Mouse (Mus musculus) liver, embryonic 14.5 days (tissue): ENCODE results near the gene Lrp8. TPM values are rescaled to one million over a fixed set of nuclear protein-coding genes. Genes with fewer than 3 reads are reported as not detected.
A peak's percentile ranks its signal among the peaks of the same experiment; 100 is the strongest.

Experiments
- ATAC-seq: fragments of 200-750 bp; cut with Nextera tagmentation; 2 replicates; pipeline ENCODE4 v1.8.0; 2017; ENCODE audit warnings: moderate number of reproducible peaks, mild to moderate bottlenecking, moderate library complexity; ENCODE audit not compliant: insufficient read depth
- DNase-seq, 3 experiments: peaks; one replicate each; pipeline ENCODE4 v3.0.0-alpha.2; 2012 to 2013; ENCODE audit warnings: low read depth in 3 of 3, low spot score in 3 of 3
- H3K27ac ChIP-seq: fragments of 300-500 bp; sonication (generic); 2 replicates; pipeline ENCODE4 v1.5.1; 2014; ENCODE audit warnings: moderate library complexity, mild to moderate bottlenecking, control low read depth, inconsistent platforms
- H3K27me3 ChIP-seq: fragments of 300-500 bp; sonication (generic); 2 replicates; pipeline ENCODE4 v1.6.1; 2014; ENCODE audit warnings: mild to moderate bottlenecking, low read length, moderate library complexity; ENCODE audit not compliant: control insufficient read depth, insufficient read depth
- H3K36me3 ChIP-seq: fragments of 300-500 bp; sonication (generic); replicated peaks from 2 replicates; pipeline ENCODE4 v1.6.1; 2014; ENCODE audit warnings: low read depth; ENCODE audit not compliant: control insufficient read depth, insufficient read depth
- H3K4me1 ChIP-seq, 2 experiments: fragments of 200-500 bp in 1 of 2; fragments of 300-500 bp in 1 of 2; sonication (generic) in 1 of 2; replicated peaks; 2 replicates each; pipeline ENCODE4 v1.6.1; 2012 to 2014; ENCODE audit warnings: antibody characterized with exemption in 1 of 2, inconsistent platforms in 1 of 2, low read length in 1 of 2; ENCODE audit not compliant: control insufficient read depth in 2 of 2, insufficient read depth in 2 of 2
- H3K4me2 ChIP-seq: fragments of 300-500 bp; sonication (generic); 2 replicates; pipeline ENCODE4 v1.6.1; 2014; ENCODE audit warnings: low read depth, mild to moderate bottlenecking, control low read depth, moderate library complexity
- H3K4me3 ChIP-seq, 2 experiments: fragments of 200-500 bp in 1 of 2; fragments of 300-500 bp in 1 of 2; sonication (generic) in 1 of 2; 2 replicates each; pipeline ENCODE4 v1.5.1; 2012 to 2014; ENCODE audit warnings: low read depth in 2 of 2, low read length in 2 of 2, mild to moderate bottlenecking in 2 of 2, control low read depth in 1 of 2, inconsistent platforms in 1 of 2, moderate library complexity in 1 of 2; ENCODE audit not compliant: insufficient read depth in 1 of 2
- H3K9ac ChIP-seq: fragments of 300-500 bp; sonication (generic); replicated peaks from 2 replicates; pipeline ENCODE4 v1.6.1; 2014; ENCODE audit warnings: mild to moderate bottlenecking, control low read depth, moderate library complexity
- H3K9me3 ChIP-seq: fragments of 300-500 bp; sonication (generic); 2 replicates; pipeline ENCODE4 v1.6.1; 2016; ENCODE audit warnings: low read length, mixed read lengths; ENCODE audit not compliant: control insufficient read depth
- CTCF ChIP-seq: IDR thresholded peaks from 2 replicates; pipeline ENCODE4 v1.5.1; 2016; ENCODE audit warnings: antibody characterized with exemption, low read depth, control low read depth
- EP300 ChIP-seq: IDR thresholded peaks from 2 replicates; pipeline ENCODE4 v1.6.1; 2016; ENCODE audit warnings: antibody characterized with exemption, low read depth
- WGBS: fragments of 180-500 bp; shearing (Covaris S2); extraction: QIAGEN DNeasy Blood & Tissue Kit; methylation state at CpG from one replicate; pipeline ENCODE4 v1.1.7; 2014; ENCODE audit not compliant: insufficient replicate concordance; 5-methylcytosine and 5-hydroxymethylcytosine counted together
- polyA plus RNA-seq, 2 experiments: library from polyadenylated mRNA; depleted of rRNA in 1 of 2; stranded (reverse) in 1 of 2; unstranded in 1 of 2; fragments of >200 nt; fragmentation: Nextera tagmentation in 1 of 2; extraction: Ambion mirVana in 1 of 2; gene quantifications; 2 replicates each; pipeline versions ENCODE4 v1.2.1 to v1.2.3; 2012 to 2014

The Lrp8 gene
- polyA plus RNA-seq, 2 experiments: 1.8 to 4.3 TPM

DNA sequence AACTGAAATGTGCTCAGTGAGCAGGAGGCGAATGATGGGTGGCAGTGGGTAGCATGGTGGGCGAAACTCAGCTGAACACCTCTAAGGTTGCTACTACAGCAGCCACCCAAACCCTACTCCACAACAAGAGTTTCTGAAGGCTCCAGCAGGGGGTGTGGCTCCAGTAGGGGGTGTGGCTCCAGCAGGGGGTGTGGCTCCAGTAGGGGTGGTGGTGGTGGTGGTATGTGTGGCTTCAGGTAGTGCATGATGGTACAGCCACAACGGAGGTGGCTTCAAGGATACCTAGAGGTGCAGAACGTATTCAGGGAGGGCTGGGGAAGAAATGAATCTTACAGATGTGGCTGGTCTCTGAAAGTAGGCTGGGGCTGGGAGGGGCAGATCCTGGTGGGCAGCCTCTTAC, 5.7 kb downstream of the Lrp8 start:
- ATAC-seq: no peak
- DNase-seq: no peak
- 31% methylated on average over 4 of the region's 4 CpGs for WGBS
- Histone ChIP-seq H3K4me1 (peaks cover 16 to 24% of the 10 kb centered on the region in 2 experiments), H3K27ac (no peak overlapping the region), H3K9ac (no peak overlapping the region), H3K36me3 (no peaks in the 10 kb centered on the region), H3K4me2 (no peak overlapping the region), H3K9me3 (no peaks in the 10 kb centered on the region), H3K27me3 (no peaks in the 10 kb centered on the region), H3K4me3 (no peak overlapping the region)
- 0 out of 2 replicates have a peak, but pooled peaks have one; percentile 18 for TF ChIP-seq CTCF
- no peak for TF ChIP-seq EP300

DNA sequence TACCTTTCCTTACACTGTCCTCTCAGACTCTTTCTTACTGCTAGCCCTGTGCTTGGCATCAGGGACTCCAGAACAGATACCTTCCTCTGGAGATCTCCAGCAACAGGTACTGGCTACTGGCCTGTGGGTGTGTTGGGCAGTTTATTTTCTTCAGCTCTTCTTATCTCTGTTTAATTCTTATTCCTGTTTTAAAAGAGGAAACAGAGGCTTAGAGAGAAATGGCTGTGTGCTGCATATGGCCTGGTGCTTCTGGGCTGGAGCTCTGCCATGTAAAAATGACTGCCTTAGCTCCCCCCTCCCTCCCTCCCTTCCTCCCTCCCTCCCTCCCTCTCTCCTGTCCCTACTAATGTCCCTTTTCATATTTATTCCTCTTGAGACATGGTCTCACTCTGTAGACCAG, 6.6 kb downstream of the Lrp8 start:
- peaks cover 16 to 24% of the 10 kb centered on the region in 2 experiments for H3K4me1 ChIP-seq
- ATAC-seq: no peak
- no peak overlapping the region for H3K9ac ChIP-seq
- TF ChIP-seq CTCF (no peak), EP300 (no peak)
- no peak overlapping the region for H3K4me2 ChIP-seq
- no peak overlapping the region for H3K4me3 ChIP-seq
- DNase-seq: no peak
- no peaks in the 10 kb centered on the region for H3K36me3 ChIP-seq
- no peaks in the 10 kb centered on the region for H3K9me3 ChIP-seq
- H3K27ac ChIP-seq: no peak overlapping the region
- no peaks in the 10 kb centered on the region for H3K27me3 ChIP-seq

DNA sequence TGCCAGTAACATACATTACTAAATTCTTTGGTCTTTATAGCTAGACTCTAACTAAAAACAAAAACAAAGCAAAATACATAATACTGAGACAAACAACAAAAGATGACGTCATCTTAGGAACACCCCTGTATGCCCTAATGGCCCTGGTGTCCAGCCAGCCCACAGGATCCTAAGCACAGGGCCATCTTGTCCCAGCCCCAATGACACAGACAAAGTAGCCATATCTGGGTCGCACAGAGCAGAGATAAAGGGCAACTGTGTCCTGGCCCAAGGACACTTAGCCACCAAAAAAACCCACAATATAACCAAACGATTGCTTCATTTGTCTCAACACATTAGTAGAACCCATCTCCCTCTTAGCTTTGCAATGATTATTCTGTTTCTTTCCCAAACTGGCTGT, 8.9 kb downstream of the Lrp8 start:
- Histone ChIP-seq H3K27ac (no peak overlapping the region), H3K9ac (no peak overlapping the region), H3K36me3 (no peaks in the 10 kb centered on the region), H3K4me1 (peaks cover 6 to 8% of the 10 kb centered on the region in 2 experiments; a peak in 2 of 4 replicates), H3K9me3 (no peaks in the 10 kb centered on the region), H3K27me3 (no peaks in the 10 kb centered on the region), H3K4me3 (no peak overlapping the region), H3K4me2 (no peak overlapping the region)
- 44% methylated on average over 3 of the region's 3 CpGs for WGBS
- DNase-seq (no peak), ATAC-seq (no peak)
- TF ChIP-seq EP300 (no peak), CTCF (no peak)

- Histone ChIP-seq H3K27me3 (no peaks in the 10 kb centered on the region), H3K9ac (no peak overlapping the region), H3K4me2 (no peak overlapping the region), H3K36me3 (no peaks in the 10 kb centered on the region), H3K4me1 (peaks cover 6 to 8% of the 10 kb centered on the region in 2 experiments; a peak in 2 of 4 replicates), H3K4me3 (no peak overlapping the region), H3K27ac (no peak overlapping the region), H3K9me3 (no peaks in the 10 kb centered on the region)
- TF ChIP-seq CTCF (no peak), EP300 (no peak)
- WGBS: 72% methylated on average over 10 of the region's 10 CpGs
- ATAC-seq (no peak), DNase-seq (no peak)
These were observed 9.8 kb downstream of the Lrp8 start for GRCm38 (mm10) chr4:107811716-107812330.

- H3K27ac ChIP-seq: no peak overlapping the region
These were observed 10.3 kb downstream of the Lrp8 start for GRCm38 (mm10) chr4:107812336-107812735.

More at GRCm38 (mm10) chr4:107812336-107812735, 10.3 kb downstream of the Lrp8 start:
- peaks cover 6 to 8% of the 10 kb centered on the region in 2 experiments; a peak in 2 of 4 replicates for H3K4me1 ChIP-seq
- WGBS: 79% methylated on average over 6 of the region's 6 CpGs
- H3K9ac ChIP-seq: no peak overlapping the region
- H3K4me3 ChIP-seq: no peak overlapping the region
- H3K9me3 ChIP-seq: no peaks in the 10 kb centered on the region
- no peak overlapping the region for H3K4me2 ChIP-seq
- DNase-seq: no peak
- no peaks in the 10 kb centered on the region for H3K36me3 ChIP-seq
- H3K27me3 ChIP-seq: no peaks in the 10 kb centered on the region
- TF ChIP-seq CTCF: no peak
- TF ChIP-seq EP300: no peak
- no peak for ATAC-seq
